Mouse (Mus musculus) neural tube, embryonic 14.5 days (tissue): ENCODE data around the gene Gm15557. TPM values are rescaled to one million over a fixed set of nuclear protein-coding genes. Genes with fewer than 3 reads are reported as not detected.
A peak's percentile ranks its signal among the peaks of the same experiment; 100 is the strongest.

Source experiments
- ATAC-seq: fragments of 200-750 bp; cut with Nextera tagmentation; 2 replicates; pipeline ENCODE4 v1.8.0; 2017; ENCODE audit warnings: low read depth, mild to moderate bottlenecking, moderate TSS enrichment, moderate library complexity
- H3K27ac ChIP-seq: fragments of 300-500 bp; sonication (generic); 2 replicates; pipeline ENCODE4 v1.5.1; 2014; ENCODE audit warnings: low read depth, mild to moderate bottlenecking, control low read depth, low read length, moderate library complexity, mixed read lengths
- H3K27me3 ChIP-seq: fragments of 300-500 bp; sonication (generic); 2 replicates; pipeline ENCODE4 v1.6.1; 2014; ENCODE audit warnings: low read length; ENCODE audit not compliant: control insufficient read depth, insufficient read depth
- H3K36me3 ChIP-seq: fragments of 300-500 bp; sonication (generic); 2 replicates; pipeline ENCODE4 v1.6.1; 2014; ENCODE audit warnings: low read length, mixed read lengths; ENCODE audit not compliant: control insufficient read depth, insufficient read depth
- H3K4me1 ChIP-seq: fragments of 300-500 bp; sonication (generic); 2 replicates; pipeline ENCODE4 v1.6.1; 2014; ENCODE audit warnings: low read length; ENCODE audit not compliant: control insufficient read depth, insufficient read depth
- H3K4me2 ChIP-seq: fragments of 300-500 bp; sonication (generic); 2 replicates; pipeline ENCODE4 v1.6.1; 2014; ENCODE audit warnings: mild to moderate bottlenecking, low read depth, low read length, control low read depth
- H3K4me3 ChIP-seq: fragments of 300-500 bp; sonication (generic); 2 replicates; pipeline ENCODE4 v1.5.1; 2014; ENCODE audit warnings: low read depth, low read length, control low read depth, mixed read lengths
- H3K9ac ChIP-seq: fragments of 300-500 bp; sonication (generic); replicated peaks from 2 replicates; pipeline ENCODE4 v1.6.1; 2014; ENCODE audit warnings: low read depth, mild to moderate bottlenecking, control low read depth, low read length, mixed read lengths
- H3K9me3 ChIP-seq: fragments of 300-500 bp; sonication (generic); 2 replicates; pipeline ENCODE4 v1.6.1; 2016; ENCODE audit warnings: low read length; ENCODE audit not compliant: control insufficient read depth
- WGBS: fragments of 180-500 bp; shearing (Covaris S2); extraction: QIAGEN DNeasy Blood & Tissue Kit; methylation state at CpG from one replicate; pipeline ENCODE4 v1.1.7; 2014; 5-methylcytosine and 5-hydroxymethylcytosine counted together
- polyA plus RNA-seq: library from polyadenylated mRNA; unstranded; fragments of >200 nt; fragmentation: Nextera tagmentation; extraction: Ambion mirVana; gene quantifications from 2 replicates; pipeline ENCODE4 v1.2.1, GENCODE M21; 2014

Gm15557 gene
- polyA plus RNA-seq, 1 experiment from 2014 or later, result not detected

GRCm38 (mm10) chr2:155946069-155946468 lies 5.5 kb downstream of the Gm15557 start:
- Histone ChIP-seq H3K9me3 (no peaks in the 10 kb centered on the region), H3K27me3 (no peaks in the 10 kb centered on the region), H3K36me3 (no peaks in the 10 kb centered on the region), H3K27ac (no peak overlapping the region), H3K4me1 (peaks cover 16% of the 10 kb centered on the region; the same call in 1 of the 2 replicates), H3K4me3 (no peak overlapping the region), H3K9ac (no peak overlapping the region), H3K4me2 (no peak overlapping the region)
- 4% methylated on average over 7 of the region's 7 CpGs for WGBS
- no peak for ATAC-seq

- Histone ChIP-seq H3K27me3 (no peaks in the 10 kb centered on the region), H3K4me1 (peaks cover 16% of the 10 kb centered on the region; the same call in 1 of the 2 replicates), H3K9me3 (no peaks in the 10 kb centered on the region), H3K4me2 (no peak overlapping the region), H3K36me3 (no peaks in the 10 kb centered on the region), H3K4me3 (no peak overlapping the region), H3K9ac (no peak overlapping the region), H3K27ac (no peak overlapping the region)
- ATAC-seq, result no peak
- WGBS, result 10% methylated on average over 4 of the region's 4 CpGs
These were observed 6.0 kb downstream of the Gm15557 start for GRCm38 (mm10) chr2:155946499-155946898.

GRCm38 (mm10) chr2:155947390-155948002 lies 7.0 kb downstream of the Gm15557 start:
- peaks cover 16% of the 10 kb centered on the region; the same call in 1 of the 2 replicates for H3K4me1 ChIP-seq
- WGBS, result 61% methylated on average over 5 of the region's 5 CpGs

GRCm38 (mm10) chr2:155949362-155949761 lies 8.8 kb downstream of the Gm15557 start:
- Histone ChIP-seq H3K27me3 (no peaks in the 10 kb centered on the region), H3K27ac (no peak overlapping the region), H3K9ac (no peak overlapping the region), H3K9me3 (no peaks in the 10 kb centered on the region), H3K4me1 (0 out of 2 replicates have a peak, but pooled peaks cover 8% of the 10 kb centered on the region), H3K4me3 (no peak overlapping the region), H3K4me2 (no peak overlapping the region), H3K36me3 (no peaks in the 10 kb centered on the region)
- WGBS, result 17% methylated on average over 6 of the region's 6 CpGs
- peak; percentile 58; the same call in 1 of the 2 replicates for ATAC-seq

More at GRCm38 (mm10) chr2:155947390-155948002, 7.0 kb downstream of the Gm15557 start:
- Histone ChIP-seq H3K4me2 (no peak overlapping the region), H3K36me3 (no peaks in the 10 kb centered on the region), H3K27me3 (no peaks in the 10 kb centered on the region), H3K9me3 (no peaks in the 10 kb centered on the region), H3K9ac (no peak overlapping the region), H3K27ac (no peak overlapping the region), H3K4me3 (no peak overlapping the region)
- ATAC-seq, result no peak

GRCm38 (mm10) chr2:155952006-155952405 lies 11.5 kb downstream of the Gm15557 start:
- Histone ChIP-seq H3K27ac (no peak overlapping the region), H3K4me1 (peaks cover 8% of the 10 kb centered on the region; the same call in 1 of the 2 replicates), H3K4me2 (no peak overlapping the region), H3K4me3 (no peak overlapping the region), H3K9me3 (no peaks in the 10 kb centered on the region), H3K27me3 (no peaks in the 10 kb centered on the region), H3K9ac (no peak overlapping the region), H3K36me3 (no peaks in the 10 kb centered on the region)
- no peak for ATAC-seq

- H3K4me2 ChIP-seq, result peak within 1 kb of the TSS; percentile 58
- WGBS, result under 1% methylated on average over 57 of the region's 59 CpGs
- peak within 1 kb of the TSS; percentile 83 for H3K27ac ChIP-seq
- H3K9ac ChIP-seq, result peak within 1 kb of the TSS; percentile 93
- peak within 1 kb of the TSS; percentile 86 for H3K4me3 ChIP-seq
- ATAC-seq, result peak; percentile 95
- peaks cover 7% of the 10 kb centered on the region for H3K4me1 ChIP-seq
- H3K9me3 ChIP-seq, result no peaks in the 10 kb centered on the region
- no peaks in the 10 kb centered on the region for H3K36me3 ChIP-seq
- no peaks in the 10 kb centered on the region for H3K27me3 ChIP-seq
These were observed 15.9 kb downstream of the Gm15557 start, which contains the start of gene Cep250 for GRCm38 (mm10) chr2:155956134-155957059. Cep250 (plus strand) TSS chr2:155956458.

- WGBS, result 93% methylated on average over 5 of the region's 5 CpGs
- Histone ChIP-seq H3K4me1 (peaks cover 7% of the 10 kb centered on the region), H3K4me3 (no peak overlapping the region), H3K27me3 (no peaks in the 10 kb centered on the region), H3K27ac (no peak overlapping the region), H3K9me3 (no peaks in the 10 kb centered on the region), H3K36me3 (peaks cover 21% of the 10 kb centered on the region), H3K4me2 (no peak overlapping the region), H3K9ac (no peak overlapping the region)
- ATAC-seq, result no peak
These were observed 19.5 kb downstream of the Gm15557 start for GRCm38 (mm10) chr2:155959981-155960380.

- H3K27ac ChIP-seq, result no peak overlapping the region
- no peak for ATAC-seq
- H3K36me3 ChIP-seq, result peaks cover 35% of the 10 kb centered on the region
- no peak overlapping the region for H3K4me2 ChIP-seq
- peaks cover 7% of the 10 kb centered on the region for H3K4me1 ChIP-seq
- 63% methylated on average over 10 of the region's 10 CpGs for WGBS
- no peak overlapping the region for H3K9ac ChIP-seq
- H3K27me3 ChIP-seq, result no peaks in the 10 kb centered on the region
- H3K4me3 ChIP-seq, result no peak overlapping the region
- no peaks in the 10 kb centered on the region for H3K9me3 ChIP-seq
These were observed 21.3 kb downstream of the Gm15557 start for GRCm38 (mm10) chr2:155961862-155962261.

GRCm38 (mm10) chr2:155962991-155963390 lies 22.5 kb downstream of the Gm15557 start:
- H3K27me3 ChIP-seq, result no peaks in the 10 kb centered on the region
- WGBS, result 41% methylated on average over 1 of the region's 1 CpGs
- no peak overlapping the region for H3K9ac ChIP-seq
- no peak overlapping the region for H3K27ac ChIP-seq
- H3K4me1 ChIP-seq, result no peaks in the 10 kb centered on the region
- peak; percentile 41; the same call in 1 of the 2 replicates for ATAC-seq
- no peaks in the 10 kb centered on the region for H3K9me3 ChIP-seq
- H3K4me3 ChIP-seq, result no peak overlapping the region
- H3K36me3 ChIP-seq, result peaks cover 45% of the 10 kb centered on the region
- H3K4me2 ChIP-seq, result no peak overlapping the region
